Mouse (Mus musculus) urinary bladder, adult 2 months (tissue): ENCODE measurements around the gene Ptgdr. TPM values are rescaled to one million over a fixed set of nuclear protein-coding genes. Genes with fewer than 3 reads are reported as not detected.
"Not testable (repeated sequence)": the region's sequence is repeated elsewhere in the genome, so short reads cannot be mapped to it uniquely, and the experiment has no call there.

ENCODE experiments used
- DNase-seq: peaks from one replicate; pipeline ENCODE4 v3.0.0; 2022; ENCODE audit warnings: low spot score
- polyA plus RNA-seq: library from polyadenylated mRNA; depleted of rRNA; stranded (reverse); fragments of >200 nt; gene quantifications from 2 replicates; pipeline ENCODE4 v1.2.3, GENCODE M21; 2012; rRNA removed

Gene Ptgdr
- 0.07 TPM in 2 replicates for polyA plus RNA-seq

GRCm38 (mm10) chr14:44858868-44859613, at the start of gene Ptgdr:
Gene Ptgdr (minus strand): TSS chr14:44859375.
- DNase-seq, result no peak

GRCm38 (mm10) chr14:44907774-44908173, 48.6 kb upstream of the Ptgdr start:
- DNase-seq, result no peak

- DNase-seq, result no peak
Observed at GRCm38 (mm10) chr14:44904199-44904598, 45.0 kb upstream of the Ptgdr start.

- DNase-seq, result not testable (repeated sequence)
Observed at GRCm38 (mm10) chr14:44901735-44902134, 42.6 kb upstream of the Ptgdr start.

DNA sequence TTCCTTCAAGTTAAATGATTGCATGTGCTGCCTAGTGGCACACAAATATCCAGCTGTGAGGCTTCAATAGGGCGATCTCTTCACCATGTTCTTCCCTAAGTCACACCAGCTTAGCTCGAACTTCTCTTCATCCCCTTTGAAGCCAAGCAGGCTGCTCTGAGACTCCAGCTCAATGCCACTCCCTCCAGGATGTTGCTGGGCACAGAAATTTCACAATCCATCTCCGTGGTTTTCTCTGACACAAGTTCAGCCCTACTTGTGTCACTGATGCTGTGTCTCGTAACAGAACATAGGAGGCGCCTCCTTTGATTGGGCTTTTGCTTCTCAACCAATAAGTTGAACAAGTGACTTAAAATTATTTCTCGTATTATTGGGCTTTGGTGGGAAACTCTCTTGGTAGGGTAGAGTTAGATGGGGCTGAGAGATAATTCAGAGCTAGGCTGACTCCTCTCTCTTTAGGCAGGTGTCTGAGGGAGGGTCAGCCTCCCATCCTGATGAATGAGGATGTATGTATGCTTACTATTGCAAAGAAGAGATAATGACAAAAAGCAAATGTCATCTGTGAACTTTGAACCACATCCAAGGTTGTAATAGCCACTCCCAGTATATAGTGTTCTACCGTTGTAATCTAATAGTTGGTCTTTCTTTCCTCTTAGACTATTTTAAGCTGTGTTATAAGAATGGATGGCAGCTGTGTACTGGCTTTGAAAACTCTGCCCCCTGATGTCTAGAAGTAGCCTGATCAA, 32.4 kb upstream of the Ptgdr start:
- no peak for DNase-seq

DNA sequence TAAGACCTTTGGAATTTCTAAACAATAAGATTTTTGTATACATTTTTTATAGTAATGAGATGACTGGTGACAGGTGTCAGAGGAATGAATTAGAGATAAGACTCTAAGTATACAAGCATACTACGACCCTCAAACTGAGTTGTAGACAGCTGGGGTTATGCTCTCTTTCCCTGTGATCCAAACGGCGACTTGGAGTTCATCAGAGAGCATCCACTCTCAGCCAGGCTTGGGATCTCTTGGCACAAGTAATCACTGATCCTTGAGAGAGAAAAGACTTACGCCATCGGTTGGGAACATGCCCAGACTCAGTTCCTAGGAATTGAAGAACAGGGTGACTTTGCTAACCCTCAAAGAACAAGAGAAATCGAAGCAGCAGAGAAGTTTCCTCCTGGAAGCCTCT, 10.5 kb upstream of the Ptgdr start:
- DNase-seq, result no peak

- no peak for DNase-seq
Observed at GRCm38 (mm10) chr14:44865661-44866060, 6.5 kb upstream of the Ptgdr start.

DNA sequence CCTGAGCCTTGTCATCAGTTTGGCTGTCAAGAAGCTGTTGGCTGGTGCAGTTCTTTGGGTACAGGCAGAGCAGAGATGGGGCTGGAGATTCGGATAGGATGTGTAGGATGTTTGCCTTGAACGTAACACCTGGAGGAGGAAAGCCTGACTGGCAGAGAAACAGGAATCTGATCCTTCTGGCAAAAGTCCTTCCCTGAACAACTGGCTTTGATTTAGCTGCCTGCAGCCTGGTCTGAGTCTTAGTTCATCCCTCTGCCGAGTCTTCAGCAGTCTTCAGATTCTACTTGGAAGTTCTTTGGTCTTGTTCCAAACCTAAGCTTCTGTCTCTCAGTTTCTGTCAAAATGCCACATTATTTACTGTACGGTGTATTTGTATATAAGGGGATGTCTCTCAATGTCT, 3.9 kb upstream of the Ptgdr start:
- DNase-seq, result no peak

- DNase-seq, result no peak
Observed at GRCm38 (mm10) chr14:44861161-44861560, 2.0 kb upstream of the Ptgdr start.

DNA sequence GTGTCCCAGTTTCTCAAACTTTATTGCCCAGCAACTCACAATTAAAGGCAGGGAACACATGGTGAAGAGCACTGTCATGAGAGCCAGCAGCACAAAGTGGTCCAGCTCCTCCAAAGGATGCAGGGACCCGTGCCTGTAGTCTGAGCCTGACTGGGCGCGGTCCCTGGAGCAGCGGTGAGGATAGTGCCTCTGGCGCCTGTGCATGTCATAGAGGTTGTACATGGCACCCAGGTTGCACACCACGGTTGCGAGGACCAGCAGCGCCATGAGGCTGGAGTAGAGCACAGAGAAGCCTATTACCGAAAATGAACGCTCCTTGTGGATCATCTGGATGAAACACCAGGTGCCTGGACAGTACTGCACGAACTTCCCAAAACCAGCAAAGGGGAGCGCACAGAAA, 803 bp downstream of the Ptgdr start:
- no peak for DNase-seq

DNA sequence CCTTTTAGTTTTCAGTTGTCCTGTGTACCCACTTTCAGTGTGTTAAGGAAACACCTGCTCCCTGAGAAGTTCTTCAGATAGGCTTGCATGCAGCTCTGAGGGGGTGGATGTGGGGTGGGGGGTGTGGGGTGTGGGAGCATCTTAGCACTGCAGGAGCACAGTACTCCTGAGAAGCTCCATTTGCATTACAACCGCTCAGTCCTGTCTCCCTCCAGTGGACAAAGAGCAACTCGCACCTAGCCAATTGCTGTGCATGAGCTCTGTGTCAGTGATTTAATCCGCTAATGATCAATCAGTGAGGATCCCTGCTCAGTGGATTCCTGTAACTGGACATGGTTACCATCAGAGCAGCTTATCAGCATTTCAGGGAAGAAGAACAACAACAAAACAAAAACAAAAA, 8.5 kb downstream of the Ptgdr start:
- DNase-seq, result not testable (repeated sequence)

DNA sequence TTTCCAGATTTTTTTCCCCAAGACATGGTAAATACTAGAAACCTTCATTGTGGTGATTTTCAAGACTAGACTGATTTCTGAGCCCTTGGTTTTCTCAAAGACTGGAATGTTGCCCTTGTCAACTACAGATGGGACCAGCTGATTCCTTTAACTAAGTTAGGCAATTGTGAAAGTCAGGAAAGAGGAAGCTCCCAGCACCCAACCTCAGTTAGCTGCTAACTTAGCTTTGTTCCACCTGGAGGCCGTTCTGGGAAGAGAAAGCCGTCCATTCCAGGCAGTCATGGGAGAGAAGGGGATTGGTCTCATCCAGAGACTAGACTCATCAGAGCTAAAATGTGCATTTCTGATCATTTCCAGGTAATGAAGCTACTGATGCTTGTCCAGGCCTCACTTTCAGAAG, 11.4 kb downstream of the Ptgdr start:
- no peak for DNase-seq

GRCm38 (mm10) chr14:44846558-44847263, 12.5 kb downstream of the Ptgdr start:
- DNase-seq, result no peak

- no peak for DNase-seq
Observed at GRCm38 (mm10) chr14:44843768-44844755, 15.1 kb downstream of the Ptgdr start.

GRCm38 (mm10) chr14:44838685-44839084, 20.5 kb downstream of the Ptgdr start:
- no peak for DNase-seq

DNA sequence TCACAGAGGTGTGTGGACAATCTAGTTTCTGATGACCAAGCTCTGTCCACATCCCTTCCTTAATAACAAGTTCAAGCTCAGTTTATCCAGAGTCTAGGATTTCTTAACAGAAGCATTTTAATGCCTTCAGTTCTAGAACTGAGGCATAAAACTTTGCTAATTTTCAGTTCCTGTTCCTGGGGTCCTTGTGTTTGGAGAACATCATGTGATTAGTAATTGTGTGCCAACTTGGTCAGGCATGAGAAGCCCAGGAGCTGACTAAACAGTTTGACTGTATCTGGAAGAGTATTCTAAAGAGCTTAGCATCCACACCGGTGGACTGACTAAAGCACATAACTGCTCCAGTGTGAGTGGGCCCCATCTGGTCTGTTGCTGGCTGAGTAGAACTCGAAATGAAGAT, 24.0 kb downstream of the Ptgdr start:
- no peak for DNase-seq

- not testable (repeated sequence) for DNase-seq
Observed at GRCm38 (mm10) chr14:44834134-44834533, 25.0 kb downstream of the Ptgdr start.

DNA sequence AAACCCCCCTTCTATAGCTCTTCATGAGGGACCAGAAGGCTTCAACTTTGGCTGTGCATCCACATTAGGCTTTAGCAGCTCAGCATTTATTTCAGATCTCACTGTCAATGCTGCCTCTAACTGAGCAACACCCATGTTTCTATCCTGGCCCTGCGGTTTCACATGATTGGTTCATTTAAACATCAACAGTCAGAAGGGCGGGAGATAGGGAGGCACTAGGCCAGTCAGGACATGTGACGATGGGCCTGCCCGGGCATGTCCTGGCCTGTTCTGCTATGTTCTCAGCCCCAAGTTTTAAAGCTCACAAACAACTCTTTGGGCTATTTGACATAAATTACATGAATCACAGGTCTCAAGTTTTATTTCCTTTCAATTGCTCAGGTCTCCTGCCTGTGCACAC, 26.1 kb downstream of the Ptgdr start:
- not testable (repeated sequence) for DNase-seq

GRCm38 (mm10) chr14:44827736-44828135, 31.4 kb downstream of the Ptgdr start:
- no peak for DNase-seq

GRCm38 (mm10) chr14:44821177-44822057, 37.8 kb downstream of the Ptgdr start:
- no peak for DNase-seq
